Mouse (Mus musculus) adrenal gland, postnatal 36 days (tissue): ENCODE results near the gene Atl3. TPM values are rescaled to one million over a fixed set of nuclear protein-coding genes. Genes with fewer than 3 reads are reported as not detected.
A peak's percentile ranks its signal among the peaks of the same experiment; 100 is the strongest.

Experiments used
- DNase-seq, 2 experiments: peaks; one replicate each; pipeline ENCODE4 v3.0.0; 2021; ENCODE audit warnings: mixed read lengths in 1 of 2
- total RNA-seq, 2 experiments: library from RNA; stranded (reverse); gene quantifications; 2 replicates each; pipeline ENCODE4 v1.2.3; 2021

The Atl3 gene
- total RNA-seq, 2 experiments from 2014 or later, result 98.3 to 159 TPM

- DNase-seq, result no peak
Observed at GRCm38 (mm10) chr19:7559986-7560385, 66.1 kb downstream of the Atl3 start.

GRCm38 (mm10) chr19:7561456-7561855 is 67.6 kb downstream of the Atl3 start:
- DNase-seq, result no peak

GRCm38 (mm10) chr19:7562601-7563129 is 68.8 kb downstream of the Atl3 start:
- DNase-seq, result no peak

- DNase-seq, result no peak
Observed at GRCm38 (mm10) chr19:7563676-7564075, 69.8 kb downstream of the Atl3 start.

- no peak for DNase-seq
Observed at GRCm38 (mm10) chr19:7564457-7564856, 70.6 kb downstream of the Atl3 start.

- no peak for DNase-seq
Observed at GRCm38 (mm10) chr19:7566826-7567225, 73.0 kb downstream of the Atl3 start.

- DNase-seq, result no peak
Observed at GRCm38 (mm10) chr19:7568364-7568763, 74.5 kb downstream of the Atl3 start.

GRCm38 (mm10) chr19:7569650-7570049 is 75.8 kb downstream of the Atl3 start:
- no peak for DNase-seq

GRCm38 (mm10) chr19:7576180-7576579 is 82.3 kb downstream of the Atl3 start:
- DNase-seq, result no peak

GRCm38 (mm10) chr19:7577710-7578109 is 83.9 kb downstream of the Atl3 start:
- DNase-seq, result no peak

GRCm38 (mm10) chr19:7581042-7581441 is 87.2 kb downstream of the Atl3 start:
- no peak for DNase-seq

GRCm38 (mm10) chr19:7583101-7583500 is 89.3 kb downstream of the Atl3 start:
- no peak for DNase-seq

- no peak for DNase-seq
Observed at GRCm38 (mm10) chr19:7583599-7583998, 89.8 kb downstream of the Atl3 start.

GRCm38 (mm10) chr19:7585279-7585678 is 91.4 kb downstream of the Atl3 start:
- DNase-seq, result peak; percentile 67 to 78

GRCm38 (mm10) chr19:7585764-7586163 is 91.9 kb downstream of the Atl3 start:
- DNase-seq, result no peak

Other genes with a start within 250 kb of the Atl3 start
- gene Rcor2, start 226.7 kb upstream of the Atl3 start, total RNA-seq, result 1 to 10 TPM; 2.0 to 4.4 TPM
- gene Mark2, start 152.2 kb upstream of the Atl3 start, total RNA-seq, result 10 to 100 TPM; 71.9 to 76.4 TPM
- gene Spindoc, start 111.0 kb upstream of the Atl3 start, total RNA-seq, result 10 to 100 TPM; 20.4 to 23.8 TPM
- 10 to 100 TPM; 22.0 to 23.7 TPM for gene 2700081O15Rik, start 76.4 kb upstream of the Atl3 start, total RNA-seq
- gene Rtn3, start 10.8 kb upstream of the Atl3 start, total RNA-seq, result 100 to 1,000 TPM; 138 to 141 TPM
- gene Pla2g16, start 63.4 kb downstream of the Atl3 start, total RNA-seq, result 10 to 100 TPM; 54.2 to 78.7 TPM
- gene Lgals12, start 113.2 kb downstream of the Atl3 start, total RNA-seq, result 10 to 100 TPM; 21.0 to 38.8 TPM
- under 1 TPM; 0.26 to 0.70 TPM for gene Hrasls5, start 118.5 kb downstream of the Atl3 start, total RNA-seq
- gene Slc22a19, start 217.3 kb downstream of the Atl3 start, total RNA-seq, result not detected